Mouse (Mus musculus) retina, postnatal 1 day (tissue): ENCODE results near the gene Cfap54.
A peak's percentile ranks its signal among the peaks of the same experiment; 100 is the strongest.

ENCODE experiments used
- DNase-seq: peaks from one replicate; pipeline ENCODE4 v3.0.0-alpha.2; 2012

The Cfap54 gene

DNA sequence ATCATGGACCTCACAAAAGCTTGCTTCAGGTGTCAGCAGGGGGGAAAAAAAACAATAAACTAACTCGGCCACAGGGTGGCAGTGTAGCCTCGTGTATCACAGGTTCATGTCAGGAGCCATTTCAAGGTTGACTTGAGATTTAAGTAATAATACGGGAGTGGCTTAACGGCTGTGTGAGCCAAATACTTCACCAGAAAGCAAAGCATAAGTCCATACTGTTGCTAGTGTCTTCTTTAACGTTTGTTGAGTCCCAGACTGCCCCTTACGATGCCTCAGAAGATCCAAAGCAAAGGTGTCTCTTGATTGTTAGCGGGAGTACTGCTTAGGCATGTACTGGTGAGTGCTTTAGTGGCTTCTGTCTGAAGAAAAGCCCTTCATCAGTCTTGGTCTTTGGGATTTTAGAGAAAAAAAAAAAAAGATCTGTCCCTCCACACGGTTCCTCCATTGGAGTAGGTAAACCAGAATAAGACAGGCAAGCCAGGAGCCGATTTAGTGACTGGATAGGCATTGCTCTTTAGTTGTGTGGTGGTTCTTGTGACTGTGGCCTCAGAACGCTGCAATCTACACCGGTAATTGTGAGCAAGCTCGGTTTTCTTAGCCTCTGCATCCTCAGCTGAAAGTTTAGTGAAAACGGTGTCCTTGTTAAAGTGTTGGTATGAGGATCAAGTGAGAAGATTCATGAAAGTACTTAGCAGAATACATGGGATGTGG lies 30.2 kb downstream of the Cfap54 start:
- peak; percentile 89 for DNase-seq

DNA sequence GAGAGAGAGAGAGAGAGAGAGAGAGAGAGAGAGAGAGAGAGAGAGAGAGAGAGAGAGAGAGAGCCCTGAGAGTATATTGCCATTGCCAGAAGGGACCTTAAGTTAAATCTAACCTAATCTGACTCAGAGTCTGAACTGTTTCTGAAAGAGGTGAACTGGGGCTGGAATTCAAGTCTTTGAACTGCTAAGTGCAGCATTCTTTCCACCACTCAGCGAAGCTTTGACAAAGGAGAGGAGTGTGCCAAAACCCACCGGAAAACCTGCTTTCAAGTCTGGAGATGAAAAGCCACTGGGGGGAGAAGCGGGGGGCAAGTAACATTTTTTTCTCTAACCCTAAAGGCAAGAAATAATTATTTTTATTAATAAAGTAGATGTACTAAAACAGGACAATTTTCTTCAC lies 30.8 kb downstream of the Cfap54 start:
- no peak for DNase-seq

DNA sequence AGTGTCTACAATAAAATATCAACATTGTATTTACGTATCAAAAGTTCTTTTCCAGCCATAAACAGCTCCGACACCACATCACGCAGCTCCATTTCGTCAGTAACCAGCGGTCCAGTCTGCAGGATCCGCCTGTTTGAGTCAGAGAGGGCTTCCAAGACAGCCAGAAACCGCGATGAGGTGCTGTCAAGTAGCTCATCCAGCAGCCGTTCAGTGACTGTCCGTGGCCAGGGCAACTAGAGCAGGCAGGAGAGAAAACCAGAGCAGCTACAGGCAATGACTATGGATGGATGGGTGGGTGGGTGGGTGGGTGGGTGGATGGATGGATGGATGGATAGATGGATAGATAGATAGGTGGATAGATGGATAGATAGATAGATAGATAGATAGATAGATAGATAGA lies 38.2 kb downstream of the Cfap54 start:
- DNase-seq = no peak

DNA sequence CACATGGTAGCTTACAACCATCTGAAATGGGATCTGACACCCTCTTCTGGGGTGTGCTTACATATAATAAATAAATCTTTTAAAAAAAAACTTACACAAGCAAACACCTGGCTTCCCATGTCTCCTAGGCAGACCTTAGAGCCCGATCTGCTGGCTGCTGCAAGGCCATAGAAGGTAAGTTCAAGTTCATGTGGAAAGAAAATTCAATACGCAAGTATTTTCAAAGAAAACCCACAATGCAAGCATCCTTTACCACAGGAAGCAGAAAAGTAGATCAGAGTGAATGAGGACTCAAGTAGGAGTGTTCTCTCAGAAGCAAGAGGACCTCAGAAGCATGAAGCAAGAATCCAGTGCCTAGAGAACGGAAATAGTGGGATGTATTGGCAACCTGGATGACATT lies 39.6 kb downstream of the Cfap54 start:
- no peak for DNase-seq

DNA sequence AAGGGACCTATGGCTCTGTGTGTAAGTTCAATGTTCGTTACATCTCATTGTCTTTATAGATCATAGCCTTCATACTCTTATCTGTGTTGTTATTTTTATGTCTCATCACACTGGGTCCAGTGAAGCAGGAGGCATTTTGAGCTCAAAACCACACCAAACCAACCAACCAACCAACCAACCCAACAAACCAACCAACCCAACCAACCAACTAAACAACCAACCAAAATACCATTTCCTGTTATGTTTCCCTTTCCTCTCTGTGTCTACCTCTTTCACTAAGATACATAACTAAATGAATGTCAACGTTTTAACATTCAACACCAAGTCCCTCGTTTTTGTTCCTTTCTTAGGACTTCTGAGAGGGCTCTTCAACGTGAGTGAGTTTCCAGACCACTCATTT lies 40.0 kb downstream of the Cfap54 start:
- DNase-seq = no peak

DNA sequence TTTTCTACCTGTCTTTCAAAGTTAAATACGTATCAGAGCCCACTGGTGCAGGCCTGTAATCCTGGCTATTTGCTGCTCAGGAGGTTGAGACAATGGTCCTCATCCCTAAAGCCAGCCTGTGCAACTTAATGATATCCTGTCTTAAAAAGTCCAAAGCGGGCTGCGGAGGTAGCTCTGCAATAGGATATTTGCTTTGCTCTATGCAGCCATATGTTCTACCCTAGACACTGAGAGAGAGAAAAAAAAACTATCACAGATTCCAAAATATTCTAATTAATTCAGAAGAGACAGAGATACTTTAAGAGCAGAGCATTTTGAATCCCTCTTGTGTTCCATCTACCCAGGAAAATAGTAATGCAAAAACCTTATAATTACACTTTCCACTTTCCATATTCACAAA lies 44.9 kb downstream of the Cfap54 start:
- no peak for DNase-seq

DNA sequence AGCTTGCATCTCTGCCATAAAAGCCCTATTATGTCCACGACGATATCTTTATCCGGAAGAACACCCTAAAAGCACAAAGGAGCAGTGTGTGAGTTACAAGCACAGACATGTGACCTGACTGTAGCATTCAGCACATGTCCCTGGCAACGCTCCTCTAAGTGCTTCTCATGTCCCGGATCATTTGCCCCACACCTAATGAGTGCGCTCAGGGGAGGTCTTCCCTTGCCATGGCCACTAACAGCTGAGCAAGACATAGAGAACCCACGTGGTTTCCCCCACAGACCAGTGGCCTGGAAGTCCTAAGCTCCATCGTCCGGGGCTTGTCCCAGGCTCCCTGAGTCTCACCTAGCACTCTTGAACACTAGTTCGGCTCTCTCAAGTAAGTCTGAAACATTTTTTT lies 45.9 kb downstream of the Cfap54 start:
- peak; percentile 62 for DNase-seq

DNA sequence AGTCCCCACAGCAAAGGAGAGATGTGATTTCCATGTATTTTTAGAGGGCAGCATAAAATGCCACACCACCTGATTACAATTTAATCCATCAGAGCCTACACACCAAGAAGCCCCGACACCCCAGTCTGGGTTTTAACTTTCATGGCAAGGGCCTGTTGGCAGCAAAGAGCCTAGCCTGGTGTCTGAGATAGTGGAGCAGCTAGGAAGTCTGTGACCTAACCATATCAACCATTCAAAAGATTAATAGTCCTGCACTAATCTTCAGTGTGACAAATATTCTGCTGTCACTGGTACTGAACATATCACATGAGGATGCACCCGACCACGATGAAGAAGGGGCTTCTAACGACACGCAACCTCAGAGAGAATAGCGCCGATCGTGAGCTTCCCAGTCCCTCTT lies 58.1 kb downstream of the Cfap54 start:
- no peak for DNase-seq

DNA sequence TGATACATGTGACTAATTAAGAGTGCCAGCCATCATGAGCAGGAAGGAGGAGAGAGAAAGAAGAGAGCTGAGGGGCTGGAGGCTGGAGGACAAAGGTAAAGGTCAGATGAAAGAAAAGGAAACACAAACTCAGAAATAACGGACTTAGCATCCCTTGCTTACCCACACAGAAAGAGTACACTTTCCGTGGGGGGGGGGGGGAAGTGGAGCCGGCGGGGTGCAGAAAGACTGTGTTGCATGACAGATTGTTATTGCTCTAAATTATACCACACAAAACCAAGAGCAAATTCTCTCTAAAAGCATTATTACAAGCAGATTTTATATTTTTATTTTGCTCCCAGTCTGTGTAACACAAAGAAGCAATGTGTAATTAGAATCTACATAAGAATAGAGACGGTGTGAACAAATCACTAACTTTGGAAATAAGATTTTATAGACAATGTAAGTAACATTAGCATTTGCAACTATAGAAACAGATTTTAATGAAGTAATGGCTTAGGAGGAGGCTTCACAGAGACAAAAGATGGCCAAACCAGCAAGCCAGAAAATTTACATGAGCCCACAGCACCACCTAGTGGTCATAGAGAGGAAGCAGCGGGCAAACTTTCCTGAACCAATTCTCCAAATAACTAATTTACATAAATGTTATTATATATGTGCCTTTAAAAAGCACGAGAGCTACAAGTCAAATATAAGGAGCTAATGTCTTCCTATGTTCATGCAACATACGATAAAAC lies 67.2 kb downstream of the Cfap54 start:
- DNase-seq = peak; percentile 84

DNA sequence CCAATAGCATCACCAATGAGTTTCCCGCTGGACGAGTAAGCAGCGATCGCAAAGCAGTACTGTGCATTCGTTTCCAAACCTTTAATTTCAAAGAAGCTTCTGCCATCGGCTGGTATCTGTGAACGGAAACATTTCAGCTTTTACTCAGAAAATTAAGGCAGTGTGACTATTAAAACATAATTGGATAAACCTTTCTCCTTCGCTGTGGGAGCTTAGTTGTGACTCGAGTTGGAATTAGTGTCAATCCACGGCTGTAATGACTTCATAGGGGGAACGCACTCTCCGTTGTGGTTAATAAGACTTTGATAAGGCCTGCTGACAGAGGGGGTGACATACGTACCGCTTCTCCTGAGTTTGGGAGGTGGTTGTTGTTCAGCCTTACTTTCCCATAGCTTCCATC lies 70.3 kb downstream of the Cfap54 start:
- peak; percentile 24 for DNase-seq

DNA sequence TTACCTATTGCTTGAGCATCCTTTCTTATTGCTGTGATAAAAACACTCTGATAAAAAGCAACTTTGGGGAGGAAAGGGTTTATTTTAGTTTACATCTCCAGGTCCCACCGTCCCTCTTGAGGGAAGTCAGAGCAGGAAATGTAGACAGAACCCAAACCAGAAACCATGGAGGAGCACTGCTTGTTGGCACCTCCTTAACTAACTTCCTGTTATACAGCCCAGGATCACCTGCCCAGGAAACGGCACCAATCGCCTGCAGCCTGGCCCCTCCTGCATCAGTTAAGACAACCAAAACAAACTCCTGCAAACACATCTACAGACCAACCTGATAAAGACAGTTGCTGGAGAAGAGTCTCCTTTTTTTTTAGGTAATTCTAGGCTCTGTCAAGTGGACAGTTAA lies 74.4 kb downstream of the Cfap54 start:
- DNase-seq = no peak

DNA sequence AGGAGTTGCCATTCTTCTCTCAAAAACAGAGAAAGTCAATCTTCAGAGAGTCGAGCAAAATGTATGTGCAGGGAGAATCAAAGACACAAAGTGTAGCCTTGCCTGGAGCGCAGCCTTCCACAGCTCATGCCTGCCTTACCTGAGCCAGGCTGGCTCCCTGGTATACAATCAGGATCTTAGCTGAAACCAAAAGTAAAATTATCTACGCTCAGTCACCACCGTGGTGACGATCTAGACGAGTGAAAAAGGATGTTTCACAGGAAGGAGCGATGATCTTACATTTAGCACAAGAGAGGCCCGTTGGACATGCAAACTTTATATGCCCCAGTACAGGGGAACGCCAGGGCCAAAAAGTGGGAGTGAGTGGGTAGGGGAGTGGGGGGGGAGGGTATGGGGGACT lies 75.0 kb downstream of the Cfap54 start:
- DNase-seq = no peak

DNA sequence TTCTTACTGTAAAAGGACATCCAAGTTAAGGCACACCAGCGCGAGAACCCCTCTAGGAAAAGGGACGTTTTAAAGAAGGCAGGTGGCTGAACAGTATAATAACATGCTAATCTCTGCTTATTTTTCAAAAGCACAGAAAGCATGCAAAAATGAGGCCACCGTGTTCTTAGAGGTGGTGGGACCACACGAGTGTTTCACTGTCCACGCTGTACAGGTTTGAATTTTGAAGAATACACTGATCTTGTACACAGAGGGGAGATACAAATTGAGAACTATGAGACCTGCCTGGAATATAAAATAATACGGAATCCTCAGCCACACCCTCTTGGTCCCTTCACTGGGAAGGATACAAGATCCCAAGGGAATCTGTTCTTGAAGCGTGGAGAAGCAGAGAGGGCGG lies 82.9 kb downstream of the Cfap54 start:
- no peak for DNase-seq

DNA sequence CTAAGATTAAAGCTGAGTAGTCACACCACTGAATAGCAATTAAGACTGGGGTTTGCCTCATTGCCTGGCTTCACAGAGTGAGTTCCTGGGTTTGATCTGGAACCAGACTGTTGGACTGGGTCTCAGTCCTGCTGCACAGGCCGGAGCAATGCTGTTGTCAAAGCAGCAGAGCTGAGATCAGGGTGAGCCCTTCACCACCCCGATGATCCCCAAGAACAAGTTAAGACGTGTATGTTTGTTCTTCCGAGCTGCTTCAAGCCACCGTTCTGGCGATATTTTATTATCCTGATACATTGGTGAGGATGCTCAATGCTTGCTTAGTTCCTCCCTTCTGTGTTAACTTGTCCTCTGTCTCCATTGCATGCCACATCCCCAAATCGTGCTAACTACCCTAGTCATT lies 86.2 kb downstream of the Cfap54 start:
- DNase-seq = no peak

DNA sequence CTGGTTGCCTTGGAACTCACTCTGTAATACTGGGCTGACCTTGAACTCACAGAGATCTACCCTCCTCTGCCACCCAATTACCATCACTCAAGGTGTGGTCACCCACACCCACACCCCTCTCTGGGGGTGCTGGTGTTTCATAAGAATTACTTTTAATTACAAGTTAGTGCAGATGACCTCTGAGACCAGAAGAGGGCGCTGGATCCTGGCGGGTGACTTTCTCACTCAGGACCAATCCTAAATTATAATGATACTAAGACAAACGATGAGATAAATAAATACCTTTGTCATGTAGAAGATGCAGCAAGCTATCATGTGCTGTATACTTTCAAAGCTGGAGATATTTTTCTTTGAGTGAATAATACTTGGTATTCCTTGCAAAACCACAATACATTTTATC lies 87.1 kb downstream of the Cfap54 start:
- no peak for DNase-seq

DNA sequence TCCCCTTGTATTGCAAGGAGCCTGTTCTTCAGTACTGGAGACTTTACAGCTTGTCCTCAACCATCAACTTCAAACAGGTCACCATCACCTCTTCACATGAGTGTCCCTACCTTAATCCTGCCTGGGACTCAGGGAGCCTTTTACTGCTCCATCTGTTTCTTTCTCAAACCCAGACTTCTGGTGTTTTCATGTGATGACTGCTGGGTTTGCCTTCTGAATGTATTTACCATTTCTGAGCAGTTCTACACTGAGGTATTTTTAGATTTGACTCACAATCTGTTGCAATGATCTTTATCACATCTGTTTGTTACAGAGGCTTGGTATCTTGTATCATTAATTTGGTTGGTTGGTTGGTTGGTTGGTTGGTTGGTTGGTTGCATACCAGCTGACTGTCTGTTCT lies 88.9 kb downstream of the Cfap54 start:
- DNase-seq = no peak

DNA sequence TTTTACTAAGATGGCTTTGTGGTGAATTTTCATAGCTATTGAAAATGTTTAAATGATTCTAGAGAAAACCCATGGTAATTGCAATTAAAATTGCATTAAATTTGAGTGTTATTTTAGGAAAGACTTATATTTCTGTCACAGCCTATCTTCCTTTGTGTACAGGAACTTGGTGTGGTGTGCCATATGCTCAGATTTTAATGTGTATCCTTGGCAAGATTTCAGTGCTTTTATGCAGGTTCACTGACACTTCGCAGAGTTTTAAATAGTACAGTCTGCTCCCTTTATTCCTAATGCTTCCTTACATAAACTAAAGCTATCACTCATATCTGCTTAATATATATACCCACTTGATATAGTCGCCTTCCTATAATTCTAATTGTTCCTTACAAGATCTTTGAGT lies 90.8 kb downstream of the Cfap54 start:
- no peak for DNase-seq

DNA sequence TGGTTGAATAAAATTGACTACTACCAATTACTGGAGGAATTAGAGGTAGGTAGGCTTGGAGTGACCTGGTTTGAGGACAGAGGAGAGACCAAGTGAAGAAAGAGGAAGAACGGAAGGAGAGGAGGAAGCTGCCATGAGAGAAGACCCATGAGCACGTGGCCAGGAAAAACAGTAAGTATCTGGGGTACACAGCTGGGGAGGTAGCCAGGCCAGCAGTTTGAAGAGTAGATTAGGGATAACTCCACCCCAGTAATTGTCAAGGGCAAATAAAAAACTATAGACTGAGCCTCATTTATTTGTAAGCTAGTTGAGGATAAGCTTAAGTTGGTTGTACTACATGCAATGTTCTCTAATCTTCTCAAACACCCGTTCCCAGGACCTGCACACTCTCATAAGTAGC lies 116.3 kb downstream of the Cfap54 start:
- DNase-seq = no peak

DNA sequence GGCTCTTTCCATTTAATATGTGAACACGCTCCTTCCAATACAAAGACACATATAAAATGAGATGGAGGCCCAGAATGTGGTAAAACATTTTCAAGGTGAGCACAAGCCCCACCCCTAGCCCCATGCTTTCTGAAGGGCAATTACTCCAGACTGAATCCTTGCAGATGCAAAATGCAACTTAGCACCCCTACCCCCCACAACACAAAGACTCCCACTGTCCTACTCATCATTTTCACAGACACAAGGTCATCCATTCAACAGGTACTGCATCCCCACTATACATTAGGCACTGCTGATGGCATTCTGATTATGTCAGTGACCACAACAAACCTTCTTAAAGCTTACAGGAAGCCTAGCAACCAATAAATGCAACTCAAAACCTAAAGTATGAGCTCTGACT lies 131.4 kb downstream of the Cfap54 start:
- no peak for DNase-seq

DNA sequence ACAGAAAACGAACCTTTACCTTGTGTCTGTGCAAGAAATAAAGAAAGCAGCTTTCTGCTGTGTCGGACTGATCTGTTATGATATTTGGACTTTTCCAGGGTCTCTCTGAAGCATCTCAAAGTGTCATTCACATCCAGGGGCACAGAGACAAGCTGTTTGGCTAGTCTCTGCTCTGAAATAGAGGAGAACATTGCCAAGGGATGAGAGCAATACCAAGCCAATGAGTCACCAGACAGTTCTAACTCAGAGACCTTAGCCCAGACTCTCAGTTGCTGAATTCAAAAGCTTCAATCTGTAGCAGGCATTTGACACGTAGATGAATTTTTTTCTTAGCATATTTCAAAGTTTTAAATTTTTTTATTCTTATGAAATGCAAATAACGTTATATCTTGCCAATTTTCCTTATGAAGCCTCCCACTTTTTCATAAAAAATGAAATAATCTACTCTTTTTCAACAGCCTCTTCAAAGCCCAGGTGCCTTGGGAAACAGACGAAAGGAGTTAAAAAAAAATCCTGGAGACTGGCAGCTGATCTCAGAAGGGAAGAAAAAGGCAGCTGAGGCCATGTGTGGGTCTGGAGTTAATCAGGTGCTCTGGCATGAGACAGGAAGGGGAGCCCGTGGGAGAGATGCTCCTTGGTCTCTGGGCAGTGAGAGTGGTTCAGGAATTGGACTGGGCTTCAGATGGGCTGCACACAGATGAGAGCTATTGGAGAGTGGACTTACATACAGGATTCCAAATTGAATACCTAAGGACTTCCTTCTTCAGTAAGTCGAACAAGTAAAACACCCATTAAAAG lies 138.4 kb downstream of the Cfap54 start:
- no peak for DNase-seq

DNA sequence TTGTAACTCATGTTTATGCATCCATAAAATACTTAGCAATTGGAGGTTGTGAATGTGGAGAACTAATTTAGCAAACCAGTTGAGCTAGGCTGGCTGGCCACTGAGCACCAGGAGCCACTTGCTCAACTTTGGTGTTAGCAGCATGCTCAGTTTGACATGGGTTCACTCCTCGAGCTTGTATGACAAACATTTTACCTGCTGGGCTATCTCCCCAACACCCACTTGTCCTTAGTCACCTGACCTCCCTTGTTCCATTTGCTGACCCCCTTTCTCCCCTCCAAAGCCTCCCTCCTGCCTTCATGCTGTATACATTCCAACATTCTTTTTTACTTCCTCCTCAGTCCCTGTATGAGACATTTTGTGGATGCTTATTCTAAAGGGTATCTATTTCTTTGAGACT lies 139.8 kb downstream of the Cfap54 start:
- no peak for DNase-seq

DNA sequence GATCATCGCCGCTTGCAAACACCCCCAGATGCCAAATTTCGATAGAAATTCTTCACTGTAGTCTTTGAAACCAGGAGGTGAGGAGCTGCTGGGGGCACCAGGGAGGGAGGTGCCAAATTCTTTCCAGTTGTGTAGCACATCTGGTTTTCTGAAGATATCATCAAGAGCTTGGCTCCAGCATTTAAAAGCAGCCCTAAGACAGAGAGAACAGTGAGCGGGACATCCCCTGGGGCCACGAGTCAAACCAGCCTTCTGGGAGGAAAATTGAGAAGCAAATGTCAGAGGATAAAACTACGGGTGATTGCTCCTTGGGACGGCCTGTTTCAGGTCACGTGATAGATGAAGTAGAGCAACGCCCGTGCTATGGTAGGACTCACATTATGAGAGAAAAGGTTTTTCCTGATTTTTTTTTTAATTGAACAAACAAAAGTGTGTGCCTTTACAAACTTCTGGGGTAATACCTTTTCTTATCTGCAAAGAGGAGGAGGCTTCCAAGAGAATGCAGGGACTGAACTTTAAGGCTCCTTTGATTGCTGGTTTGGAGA lies 143.6 kb downstream of the Cfap54 start:
- DNase-seq = no peak

DNA sequence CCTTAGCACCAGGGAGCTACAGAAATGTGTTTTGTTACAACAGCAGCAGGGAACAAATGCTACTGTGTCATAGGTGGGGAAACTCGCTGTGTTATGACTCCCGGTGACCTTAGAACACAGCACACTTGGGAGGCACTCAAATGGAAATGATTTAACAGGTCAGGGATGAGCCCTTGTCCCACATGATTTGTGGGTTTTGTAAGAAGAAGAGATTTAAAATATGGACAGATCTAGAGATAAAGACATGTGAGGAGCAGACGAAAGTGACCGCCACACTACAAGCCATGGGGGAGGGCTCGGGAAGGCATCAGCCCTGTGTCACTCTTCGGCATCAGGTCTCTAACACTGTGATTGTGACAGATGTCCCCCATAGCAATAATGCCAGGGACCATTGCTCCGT lies 144.3 kb downstream of the Cfap54 start:
- DNase-seq = no peak

DNA sequence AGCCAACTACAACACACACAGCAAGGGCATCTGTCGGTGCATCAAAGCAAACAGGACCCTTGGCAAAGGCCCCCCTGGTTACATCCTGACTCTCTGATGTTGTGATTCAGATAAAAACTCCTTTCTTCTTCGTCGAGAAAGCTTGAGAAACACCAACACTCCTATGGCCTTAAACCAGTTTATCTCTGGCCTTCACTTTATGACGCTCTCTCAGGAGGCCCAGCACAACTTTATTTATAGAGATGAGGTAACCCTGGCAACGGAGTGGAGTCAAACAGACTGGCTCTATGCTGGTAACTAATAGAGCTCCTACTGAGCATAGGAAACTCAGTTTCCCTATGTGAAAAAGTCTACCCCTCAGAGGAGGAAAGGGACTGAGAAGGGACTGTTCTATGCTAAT lies 146.9 kb downstream of the Cfap54 start:
- DNase-seq = no peak
